Mouse (Mus musculus) liver, embryonic 14.5 days (tissue): ENCODE results near the gene Csnka2ip. TPM values are rescaled to one million over a fixed set of nuclear protein-coding genes. Genes with fewer than 3 reads are reported as not detected.

Experiments
- ATAC-seq: fragments of 200-750 bp; cut with Nextera tagmentation; 2 replicates; pipeline ENCODE4 v1.8.0; 2017; ENCODE audit warnings: moderate number of reproducible peaks, mild to moderate bottlenecking, moderate library complexity; ENCODE audit not compliant: insufficient read depth
- DNase-seq, 3 experiments: peaks; one replicate each; pipeline ENCODE4 v3.0.0-alpha.2; 2012 to 2013; ENCODE audit warnings: low read depth in 3 of 3, low spot score in 3 of 3
- H3K27ac ChIP-seq: fragments of 300-500 bp; sonication (generic); 2 replicates; pipeline ENCODE4 v1.5.1; 2014; ENCODE audit warnings: moderate library complexity, mild to moderate bottlenecking, control low read depth, inconsistent platforms
- H3K27me3 ChIP-seq: fragments of 300-500 bp; sonication (generic); 2 replicates; pipeline ENCODE4 v1.6.1; 2014; ENCODE audit warnings: mild to moderate bottlenecking, low read length, moderate library complexity; ENCODE audit not compliant: control insufficient read depth, insufficient read depth
- H3K36me3 ChIP-seq: fragments of 300-500 bp; sonication (generic); replicated peaks from 2 replicates; pipeline ENCODE4 v1.6.1; 2014; ENCODE audit warnings: low read depth; ENCODE audit not compliant: control insufficient read depth, insufficient read depth
- H3K4me1 ChIP-seq, 2 experiments: fragments of 200-500 bp in 1 of 2; fragments of 300-500 bp in 1 of 2; sonication (generic) in 1 of 2; replicated peaks; 2 replicates each; pipeline ENCODE4 v1.6.1; 2012 to 2014; ENCODE audit warnings: antibody characterized with exemption in 1 of 2, inconsistent platforms in 1 of 2, low read length in 1 of 2; ENCODE audit not compliant: control insufficient read depth in 2 of 2, insufficient read depth in 2 of 2
- H3K4me2 ChIP-seq: fragments of 300-500 bp; sonication (generic); 2 replicates; pipeline ENCODE4 v1.6.1; 2014; ENCODE audit warnings: low read depth, mild to moderate bottlenecking, control low read depth, moderate library complexity
- H3K4me3 ChIP-seq, 2 experiments: fragments of 200-500 bp in 1 of 2; fragments of 300-500 bp in 1 of 2; sonication (generic) in 1 of 2; 2 replicates each; pipeline ENCODE4 v1.5.1; 2012 to 2014; ENCODE audit warnings: low read depth in 2 of 2, low read length in 2 of 2, mild to moderate bottlenecking in 2 of 2, control low read depth in 1 of 2, inconsistent platforms in 1 of 2, moderate library complexity in 1 of 2; ENCODE audit not compliant: insufficient read depth in 1 of 2
- H3K9ac ChIP-seq: fragments of 300-500 bp; sonication (generic); replicated peaks from 2 replicates; pipeline ENCODE4 v1.6.1; 2014; ENCODE audit warnings: mild to moderate bottlenecking, control low read depth, moderate library complexity
- H3K9me3 ChIP-seq: fragments of 300-500 bp; sonication (generic); 2 replicates; pipeline ENCODE4 v1.6.1; 2016; ENCODE audit warnings: low read length, mixed read lengths; ENCODE audit not compliant: control insufficient read depth
- CTCF ChIP-seq: IDR thresholded peaks from 2 replicates; pipeline ENCODE4 v1.5.1; 2016; ENCODE audit warnings: antibody characterized with exemption, low read depth, control low read depth
- EP300 ChIP-seq: IDR thresholded peaks from 2 replicates; pipeline ENCODE4 v1.6.1; 2016; ENCODE audit warnings: antibody characterized with exemption, low read depth
- WGBS: fragments of 180-500 bp; shearing (Covaris S2); extraction: QIAGEN DNeasy Blood & Tissue Kit; methylation state at CpG from one replicate; pipeline ENCODE4 v1.1.7; 2014; ENCODE audit not compliant: insufficient replicate concordance; 5-methylcytosine and 5-hydroxymethylcytosine counted together
- polyA plus RNA-seq, 2 experiments: library from polyadenylated mRNA; depleted of rRNA in 1 of 2; stranded (reverse) in 1 of 2; unstranded in 1 of 2; fragments of >200 nt; fragmentation: Nextera tagmentation in 1 of 2; extraction: Ambion mirVana in 1 of 2; gene quantifications; 2 replicates each; pipeline versions ENCODE4 v1.2.1 to v1.2.3; 2012 to 2014

The Csnka2ip gene
- polyA plus RNA-seq, 2 experiments, result not detected

GRCm38 (mm10) chr16:64614648-64615047 is 12.4 kb upstream of the Csnka2ip start:
- ATAC-seq, result no peak

GRCm38 (mm10) chr16:64607793-64608192 is 5.6 kb upstream of the Csnka2ip start:
- WGBS, result 30% methylated on average over 1 of the region's 1 CpGs
- DNase-seq (no peak), ATAC-seq (no peak)
- Histone ChIP-seq H3K4me3 (no peak overlapping the region), H3K4me2 (no peak overlapping the region), H3K27me3 (no peaks in the 10 kb centered on the region), H3K36me3 (no peaks in the 10 kb centered on the region), H3K9ac (no peak overlapping the region), H3K9me3 (no peaks in the 10 kb centered on the region), H3K4me1 (no peaks in the 10 kb centered on the region), H3K27ac (no peak overlapping the region)
- TF ChIP-seq EP300 (no peak), CTCF (no peak)

More at GRCm38 (mm10) chr16:64614648-64615047, 12.4 kb upstream of the Csnka2ip start:
- Histone ChIP-seq H3K27ac (no peak overlapping the region), H3K36me3 (no peaks in the 10 kb centered on the region), H3K9me3 (no peaks in the 10 kb centered on the region), H3K4me2 (no peak overlapping the region), H3K4me1 (no peaks in the 10 kb centered on the region), H3K9ac (no peak overlapping the region), H3K4me3 (no peak overlapping the region), H3K27me3 (no peaks in the 10 kb centered on the region)
- DNase-seq, result no peak
- WGBS, result 35% methylated on average over 3 of the region's 3 CpGs
- no peak for TF ChIP-seq EP300

- no peak overlapping the region for H3K4me3 ChIP-seq
- no peak overlapping the region for H3K27ac ChIP-seq
- H3K4me2 ChIP-seq, result no peak overlapping the region
- WGBS, result 35% methylated on average over 2 of the region's 2 CpGs
- no peak overlapping the region for H3K9ac ChIP-seq
- H3K36me3 ChIP-seq, result no peaks in the 10 kb centered on the region
- no peaks in the 10 kb centered on the region for H3K27me3 ChIP-seq
- no peak for DNase-seq
- no peaks in the 10 kb centered on the region for H3K9me3 ChIP-seq
- H3K4me1 ChIP-seq, result no peaks in the 10 kb centered on the region
- no peak for TF ChIP-seq CTCF
- no peak for TF ChIP-seq EP300
- ATAC-seq, result no peak
Measured at GRCm38 (mm10) chr16:64586825-64587224, 15.4 kb downstream of the Csnka2ip start.

GRCm38 (mm10) chr16:64586262-64586619 is 16.0 kb downstream of the Csnka2ip start:
- DNase-seq, result no peak

GRCm38 (mm10) chr16:64585599-64586261 is 16.5 kb downstream of the Csnka2ip start:
- Histone ChIP-seq H3K4me2 (no peak overlapping the region), H3K4me1 (no peaks in the 10 kb centered on the region), H3K36me3 (no peaks in the 10 kb centered on the region), H3K4me3 (no peak overlapping the region), H3K9me3 (no peaks in the 10 kb centered on the region), H3K9ac (no peak overlapping the region), H3K27ac (no peak overlapping the region), H3K27me3 (no peaks in the 10 kb centered on the region)
- no peak for ATAC-seq
- 72% methylated on average over 8 of the region's 8 CpGs for WGBS
- no peak for TF ChIP-seq CTCF
- DNase-seq, result no peak

More at GRCm38 (mm10) chr16:64586262-64586619, 16.0 kb downstream of the Csnka2ip start:
- no peaks in the 10 kb centered on the region for H3K36me3 ChIP-seq
- no peak for TF ChIP-seq CTCF
- TF ChIP-seq EP300, result no peak
- no peak overlapping the region for H3K4me2 ChIP-seq
- WGBS, result 60% methylated on average over 4 of the region's 4 CpGs
- H3K27ac ChIP-seq, result no peak overlapping the region
- no peaks in the 10 kb centered on the region for H3K27me3 ChIP-seq
- H3K4me3 ChIP-seq, result no peak overlapping the region
- H3K9me3 ChIP-seq, result no peaks in the 10 kb centered on the region
- H3K9ac ChIP-seq, result no peak overlapping the region
- no peak for ATAC-seq
- no peaks in the 10 kb centered on the region for H3K4me1 ChIP-seq
